Mouse (Mus musculus): ENCODE measurements at regions not wholly inside any gene's neighbourhood (a gene's known extent, or its start where the extent isn't known, plus 50 kb on each side); places are given as distances from the start of the nearest gene placed in this dataset.

DNA sequence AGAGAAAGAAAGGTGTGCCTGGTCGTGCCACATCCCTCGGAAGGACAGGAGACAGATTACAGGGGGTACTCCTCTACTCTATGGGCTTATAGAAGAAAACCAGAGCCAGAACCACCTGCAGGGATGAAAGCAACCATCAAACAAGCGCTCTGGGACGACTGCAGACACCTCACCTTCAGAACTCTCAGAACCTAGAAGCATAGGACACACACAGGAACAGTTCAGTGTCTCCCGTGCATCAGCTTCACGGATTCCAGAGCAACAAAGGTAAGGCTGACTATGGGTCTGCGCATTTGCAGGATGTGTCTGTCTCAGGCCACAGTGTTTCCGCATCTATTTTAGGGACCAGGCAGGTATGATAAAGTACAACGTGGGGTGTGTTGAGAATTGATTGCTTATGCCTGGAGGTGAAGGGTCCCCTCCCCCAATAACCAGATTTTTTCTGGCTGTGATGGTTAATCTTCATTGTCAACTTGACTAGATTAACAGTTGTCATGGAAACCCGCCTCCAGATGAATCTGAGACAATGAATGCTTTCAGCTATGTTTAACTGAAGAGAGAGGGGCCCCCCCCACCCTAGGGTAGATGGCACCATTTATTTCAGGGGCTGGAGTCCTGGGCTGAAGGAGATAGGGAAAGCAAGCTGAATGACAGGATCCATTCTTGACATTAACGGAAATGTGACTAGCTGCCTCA, 87.3 kb upstream of the Stx16 start:
- TF ChIP-seq USF1 (IDR thresholded peaks at IDR 0.05; ENCODE audit: low read depth, low read length) (no peak), SMC3 (IDR thresholded peaks at IDR 0.05; ENCODE audit: low read depth, low read length) (no peak), HCFC1 (IDR thresholded peaks at IDR 0.05; ENCODE audit: low read depth, low read length) (no peak), CTCF (conservative IDR thresholded peaks at IDR 0.05 in 1 of 2, IDR thresholded peaks at IDR 0.05 in 1 of 2; ENCODE audit: low read depth in 2 of 2, low read length in 2 of 2) (no peak), GABPA (IDR thresholded peaks at IDR 0.05; ENCODE audit: insufficient replicate concordance, low read depth, low read length) (no peak), ZC3H11A (IDR thresholded peaks at IDR 0.05; ENCODE audit: low read depth, low read length) (no peak), JUN (IDR thresholded peaks at IDR 0.05; ENCODE audit: insufficient read depth, low read depth, low read length) (no peak), MAZ (IDR thresholded peaks at IDR 0.05; ENCODE audit: low read depth, low read length) (no peak), ZNF384 (IDR thresholded peaks at IDR 0.05; ENCODE audit: low read depth, low read length) (no peak), ELF1 (IDR thresholded peaks at IDR 0.05; ENCODE audit: low read depth, low read length) (no peak), E2F4 (IDR thresholded peaks at IDR 0.05; ENCODE audit: insufficient replicate concordance, low read depth, low read length) (no peak), MAX (IDR thresholded peaks at IDR 0.05; ENCODE audit: low read length) (no peak)

Data from CH12.LX (cell line).